Mouse (Mus musculus) midbrain, embryonic 10.5 days (tissue): ENCODE data around the gene Krt81. TPM values are rescaled to one million over a fixed set of nuclear protein-coding genes. Genes with fewer than 3 reads are reported as not detected.

Experiments
- DNase-seq: peaks from one replicate; pipeline ENCODE4 v3.0.0-alpha.2; 2017; ENCODE audit warnings: low spot score
- H3K27ac ChIP-seq: fragments of 300-500 bp; sonication (generic); replicated peaks from 2 replicates; pipeline ENCODE4 v1.5.1; 2016; ENCODE audit warnings: mild to moderate bottlenecking
- H3K27me3 ChIP-seq: fragments of 300-500 bp; sonication (generic); 2 replicates; pipeline ENCODE4 v1.6.1; 2016; ENCODE audit warnings: low read depth, mild to moderate bottlenecking; ENCODE audit not compliant: poor library complexity, severe bottlenecking
- H3K36me3 ChIP-seq: fragments of 300-500 bp; sonication (generic); 2 replicates; pipeline ENCODE4 v1.6.1; 2016; ENCODE audit warnings: mild to moderate bottlenecking, moderate library complexity
- H3K4me1 ChIP-seq: fragments of 300-500 bp; sonication (generic); 2 replicates; pipeline ENCODE4 v1.6.1; 2016
- H3K4me3 ChIP-seq: fragments of 300-500 bp; sonication (generic); 2 replicates; pipeline ENCODE4 v1.5.1; 2016; ENCODE audit warnings: mild to moderate bottlenecking, moderate library complexity
- H3K9me3 ChIP-seq: fragments of 300-500 bp; sonication (generic); replicated peaks from 2 replicates; pipeline ENCODE4 v1.6.1; 2016; ENCODE audit warnings: mild to moderate bottlenecking
- WGBS: fragments of 180-500 bp; shearing (Covaris S2); methylation state at CpG from one replicate; pipeline ENCODE4 v1.1.7; 2016; 5-methylcytosine and 5-hydroxymethylcytosine counted together
- polyA plus RNA-seq: library from polyadenylated mRNA; unstranded; fragments of >200 nt; fragmentation: Nextera tagmentation; extraction: Ambion mirVana; gene quantifications from 2 replicates; pipeline ENCODE4 v1.2.1, GENCODE M21; 2016

Krt81 gene
- polyA plus RNA-seq, result not detected in 2 replicates

- peaks cover 5% of the 10 kb centered on the region for H3K4me1 ChIP-seq
- no peaks in the 10 kb centered on the region for H3K9me3 ChIP-seq
- H3K36me3 ChIP-seq, result no peaks in the 10 kb centered on the region
- WGBS, result 86% methylated on average over 13 of the region's 13 CpGs
- H3K27ac ChIP-seq, result no peak within 1 kb of the TSS
- H3K4me3 ChIP-seq, result no peak within 1 kb of the TSS
- no peaks in the 10 kb centered on the region for H3K27me3 ChIP-seq
- DNase-seq, result no peak
These were observed at the start of gene Krt81 for GRCm38 (mm10) chr15:101463651-101464050. Gene Krt81 (minus strand): TSS chr15:101463751.

- no peak overlapping the region for H3K4me3 ChIP-seq
- H3K27ac ChIP-seq, result no peak overlapping the region
- H3K4me1 ChIP-seq, result peaks cover 8% of the 10 kb centered on the region
- WGBS, result 87% methylated on average over 9 of the region's 9 CpGs
- no peaks in the 10 kb centered on the region for H3K27me3 ChIP-seq
- no peaks in the 10 kb centered on the region for H3K36me3 ChIP-seq
- no peaks in the 10 kb centered on the region for H3K9me3 ChIP-seq
- no peak for DNase-seq
These were observed 44.7 kb upstream of the Krt81 start for GRCm38 (mm10) chr15:101508247-101508646.

- WGBS, result 60% methylated on average over 14 of the region's 14 CpGs
- no peak overlapping the region for H3K4me3 ChIP-seq
- no peaks in the 10 kb centered on the region for H3K27me3 ChIP-seq
- no peaks in the 10 kb centered on the region for H3K36me3 ChIP-seq
- DNase-seq, result no peak
- H3K9me3 ChIP-seq, result no peaks in the 10 kb centered on the region
- H3K4me1 ChIP-seq, result peaks cover 8% of the 10 kb centered on the region
- H3K27ac ChIP-seq, result peak overlapping the region; percentile 25; the same call in 1 of the 2 replicates
These were observed 43.6 kb upstream of the Krt81 start for GRCm38 (mm10) chr15:101506896-101507758.

GRCm38 (mm10) chr15:101497181-101497580, 33.6 kb upstream of the Krt81 start:
- Histone ChIP-seq H3K27ac (no peak overlapping the region), H3K4me1 (0 out of 2 replicates have a peak, but pooled peaks cover 3% of the 10 kb centered on the region), H3K36me3 (no peaks in the 10 kb centered on the region), H3K4me3 (no peak overlapping the region), H3K9me3 (no peaks in the 10 kb centered on the region), H3K27me3 (no peaks in the 10 kb centered on the region)
- 81% methylated on average over 2 of the region's 2 CpGs for WGBS
- no peak for DNase-seq

- H3K4me1 ChIP-seq, result peaks cover 14% of the 10 kb centered on the region
- H3K27me3 ChIP-seq, result no peaks in the 10 kb centered on the region
- no peak overlapping the region for H3K27ac ChIP-seq
- H3K9me3 ChIP-seq, result no peaks in the 10 kb centered on the region
- H3K36me3 ChIP-seq, result no peaks in the 10 kb centered on the region
- no peak overlapping the region for H3K4me3 ChIP-seq
- no peak for DNase-seq
- 95% methylated on average over 8 of the region's 8 CpGs for WGBS
These were observed 31.7 kb upstream of the Krt81 start for GRCm38 (mm10) chr15:101495266-101495665.

GRCm38 (mm10) chr15:101494203-101494602, 30.7 kb upstream of the Krt81 start:
- Histone ChIP-seq H3K36me3 (no peaks in the 10 kb centered on the region), H3K27me3 (no peaks in the 10 kb centered on the region), H3K9me3 (no peaks in the 10 kb centered on the region), H3K27ac (no peak overlapping the region), H3K4me1 (peaks cover 13% of the 10 kb centered on the region), H3K4me3 (no peak overlapping the region)
- DNase-seq, result no peak
- WGBS, result 87% methylated on average over 1 of the region's 1 CpGs

GRCm38 (mm10) chr15:101493713-101494112, 30.2 kb upstream of the Krt81 start:
- H3K4me3 ChIP-seq, result no peak overlapping the region
- H3K36me3 ChIP-seq, result no peaks in the 10 kb centered on the region
- 88% methylated on average over 6 of the region's 6 CpGs for WGBS
- no peak overlapping the region for H3K27ac ChIP-seq
- no peaks in the 10 kb centered on the region for H3K27me3 ChIP-seq
- no peak for DNase-seq
- no peaks in the 10 kb centered on the region for H3K9me3 ChIP-seq
- H3K4me1 ChIP-seq, result peaks cover 13% of the 10 kb centered on the region

- WGBS, result 85% methylated on average over 8 of the region's 8 CpGs
- H3K27ac ChIP-seq, result no peak overlapping the region
- H3K4me3 ChIP-seq, result no peak overlapping the region
- H3K9me3 ChIP-seq, result no peaks in the 10 kb centered on the region
- DNase-seq, result no peak
- H3K4me1 ChIP-seq, result peaks cover 13% of the 10 kb centered on the region
- no peaks in the 10 kb centered on the region for H3K27me3 ChIP-seq
- H3K36me3 ChIP-seq, result no peaks in the 10 kb centered on the region
These were observed 29.2 kb upstream of the Krt81 start for GRCm38 (mm10) chr15:101492718-101493117.

- 61% methylated on average over 6 of the region's 6 CpGs for WGBS
- H3K27ac ChIP-seq, result 0 out of 2 replicates have a peak within 1 kb of the TSS, but pooled peaks have one; percentile 23
- H3K4me3 ChIP-seq, result no peak within 1 kb of the TSS
- H3K36me3 ChIP-seq, result no peaks in the 10 kb centered on the region
- H3K9me3 ChIP-seq, result no peaks in the 10 kb centered on the region
- H3K4me1 ChIP-seq, result peaks cover 13% of the 10 kb centered on the region
- no peaks in the 10 kb centered on the region for H3K27me3 ChIP-seq
- no peak for DNase-seq
These were observed 27.9 kb upstream of the Krt81 start, which contains the start of gene Krt83 for GRCm38 (mm10) chr15:101491431-101491830. Gene Krt83 (minus strand): TSS chr15:101491512.

- H3K4me3 ChIP-seq, result no peak overlapping the region
- H3K4me1 ChIP-seq, result peaks cover 8% of the 10 kb centered on the region
- WGBS, result 85% methylated on average over 11 of the region's 11 CpGs
- H3K27ac ChIP-seq, result no peak overlapping the region
- no peak for DNase-seq
- H3K36me3 ChIP-seq, result no peaks in the 10 kb centered on the region
- H3K27me3 ChIP-seq, result peaks cover under 1% of the 10 kb centered on the region; the same call in 1 of the 2 replicates
- H3K9me3 ChIP-seq, result no peaks in the 10 kb centered on the region
These were observed 22.5 kb upstream of the Krt81 start for GRCm38 (mm10) chr15:101485911-101486635.

GRCm38 (mm10) chr15:101484939-101485338, 21.4 kb upstream of the Krt81 start:
- no peaks in the 10 kb centered on the region for H3K9me3 ChIP-seq
- no peak overlapping the region for H3K27ac ChIP-seq
- no peaks in the 10 kb centered on the region for H3K36me3 ChIP-seq
- peaks cover 4% of the 10 kb centered on the region; the same call in 1 of the 2 replicates for H3K4me1 ChIP-seq
- 93% methylated on average over 1 of the region's 1 CpGs for WGBS
- H3K27me3 ChIP-seq, result peaks cover 10% of the 10 kb centered on the region
- no peak overlapping the region for H3K4me3 ChIP-seq
- no peak for DNase-seq

GRCm38 (mm10) chr15:101483646-101484045, 20.1 kb upstream of the Krt81 start:
- Histone ChIP-seq H3K27me3 (peaks cover 23% of the 10 kb centered on the region), H3K27ac (no peak overlapping the region), H3K4me3 (no peak overlapping the region), H3K36me3 (no peaks in the 10 kb centered on the region), H3K9me3 (no peaks in the 10 kb centered on the region), H3K4me1 (peaks cover 16% of the 10 kb centered on the region)
- WGBS, result 82% methylated on average over 1 of the region's 1 CpGs
- no peak for DNase-seq

- Histone ChIP-seq H3K36me3 (no peaks in the 10 kb centered on the region), H3K4me3 (no peak overlapping the region), H3K4me1 (peaks cover 16% of the 10 kb centered on the region), H3K27ac (no peak overlapping the region), H3K27me3 (peaks cover 38% of the 10 kb centered on the region), H3K9me3 (no peaks in the 10 kb centered on the region)
- WGBS, result 39% methylated on average over 4 of the region's 4 CpGs
- DNase-seq, result no peak
These were observed 18.5 kb upstream of the Krt81 start for GRCm38 (mm10) chr15:101482056-101482455.
